Mouse (Mus musculus) thymus, adult 18-20 months (tissue): ENCODE measurements around the gene Gm49384.

Experiments used
- DNase-seq, 2 experiments: peaks; one replicate each; pipeline ENCODE4 v3.0.0; 2022; ENCODE audit warnings: mixed read lengths in 2 of 2

The Gm49384 gene

DNA sequence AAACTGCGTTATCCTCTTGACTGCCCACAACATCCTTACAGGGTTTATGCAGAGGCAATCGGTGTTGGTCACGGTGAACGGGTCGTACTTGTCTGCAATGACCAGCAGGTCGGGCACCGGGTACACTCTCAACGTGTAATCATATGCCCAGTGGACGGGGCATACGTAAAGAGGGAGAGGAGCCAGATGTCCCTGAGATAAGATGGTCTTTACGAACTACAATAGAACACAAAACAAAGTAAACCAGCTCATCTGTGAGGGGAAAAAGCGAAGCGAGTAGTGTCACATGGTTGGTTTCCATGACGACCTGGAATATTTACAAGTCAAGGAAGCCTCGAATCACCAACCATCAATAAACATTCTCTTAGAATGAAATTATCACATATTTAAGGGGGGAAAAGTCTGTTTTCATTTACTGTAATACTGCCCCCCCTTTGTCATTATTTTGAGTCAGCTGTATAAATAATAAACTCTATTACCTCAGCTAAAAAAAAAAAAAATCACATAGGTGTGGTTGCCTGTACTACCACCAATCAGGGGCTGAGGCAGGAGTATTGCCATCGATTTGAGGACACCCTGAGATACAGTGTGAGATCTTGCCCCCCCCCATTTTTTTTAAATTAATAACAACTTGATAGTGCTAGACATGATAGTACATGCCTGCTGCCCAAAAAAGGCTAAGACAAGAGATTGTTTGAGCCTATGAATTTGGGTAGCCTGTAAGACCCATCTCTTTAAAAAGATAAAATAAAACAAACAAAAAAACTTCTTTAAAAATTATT, at the start of gene Gm49384:
Gene Gm49384, minus strand, starts transcription at position 216 of the 782 bp plus-strand sequence.
- DNase-seq = no peak

- DNase-seq = no peak
Observed at GRCm38 (mm10) chr12:69253806-69254205, 49.7 kb upstream of the Gm49384 start.

- DNase-seq = no peak
Observed at GRCm38 (mm10) chr12:69250756-69251155, 46.7 kb upstream of the Gm49384 start.

DNA sequence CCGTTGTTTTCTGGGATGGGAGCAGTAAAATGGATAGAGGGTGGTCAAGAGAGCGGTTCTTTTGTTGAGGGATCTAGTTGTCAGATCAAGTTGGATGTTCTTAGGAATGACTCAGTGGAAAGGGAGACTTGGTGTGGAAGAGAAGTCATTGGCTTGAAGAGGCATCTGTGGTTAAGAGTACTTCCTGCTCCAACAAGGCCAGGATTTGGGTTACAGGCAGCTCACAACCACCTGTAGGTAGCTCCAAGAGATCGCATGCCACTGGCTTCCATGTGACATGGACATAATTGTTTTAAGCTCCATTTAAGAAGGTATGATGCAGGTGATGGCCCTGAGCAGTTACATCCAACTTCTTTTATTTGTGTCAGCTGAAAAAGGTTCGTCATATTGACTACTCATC, 45.7 kb upstream of the Gm49384 start:
- no peak for DNase-seq

GRCm38 (mm10) chr12:69241771-69242431, 37.8 kb upstream of the Gm49384 start:
- DNase-seq = peak; percentile 12 to 19

DNA sequence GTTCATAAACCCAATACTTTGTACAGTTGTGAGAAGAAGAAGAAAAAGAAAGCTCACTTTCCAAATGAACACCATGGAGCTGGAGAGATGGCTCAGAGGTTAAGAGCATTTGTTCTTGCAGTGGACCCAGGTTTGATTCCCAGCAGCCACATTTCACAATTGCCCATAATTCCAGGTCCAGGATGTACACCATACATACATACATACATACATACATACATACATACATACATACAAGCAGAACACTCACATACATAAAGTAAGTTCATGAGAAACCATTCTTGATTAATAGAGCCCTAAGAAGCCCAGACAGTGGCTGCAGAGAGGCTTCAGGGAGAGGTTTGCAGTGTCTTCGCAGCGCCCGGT, 37.3 kb upstream of the Gm49384 start:
- no peak for DNase-seq

- DNase-seq = no peak
Observed at GRCm38 (mm10) chr12:69240876-69241275, 36.8 kb upstream of the Gm49384 start, which contains the start of gene Klhdc1. Gene Klhdc1 (plus strand): TSS chr12:69241176.

DNA sequence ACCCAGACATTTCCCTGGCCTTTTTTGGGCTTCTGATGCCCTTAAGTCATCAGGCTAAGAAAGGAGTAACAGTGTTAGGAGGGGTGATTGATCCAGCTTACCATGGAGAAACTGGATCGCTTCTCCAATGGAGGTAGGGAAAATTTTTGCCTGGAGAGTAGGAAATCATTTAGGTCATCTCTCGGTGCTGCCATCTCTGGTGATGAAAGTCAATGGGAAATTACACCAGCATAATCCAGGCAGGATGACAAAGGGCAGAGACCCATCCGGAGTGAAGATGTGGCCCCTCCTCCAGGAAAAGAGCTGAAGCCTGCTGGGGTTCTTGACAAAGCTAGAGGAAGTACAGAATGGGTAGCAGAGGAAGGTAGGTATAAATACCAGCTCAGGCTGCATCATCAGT, 34.2 kb upstream of the Gm49384 start:
- DNase-seq = no peak

GRCm38 (mm10) chr12:69235782-69236181, 31.7 kb upstream of the Gm49384 start:
- DNase-seq = no peak

DNA sequence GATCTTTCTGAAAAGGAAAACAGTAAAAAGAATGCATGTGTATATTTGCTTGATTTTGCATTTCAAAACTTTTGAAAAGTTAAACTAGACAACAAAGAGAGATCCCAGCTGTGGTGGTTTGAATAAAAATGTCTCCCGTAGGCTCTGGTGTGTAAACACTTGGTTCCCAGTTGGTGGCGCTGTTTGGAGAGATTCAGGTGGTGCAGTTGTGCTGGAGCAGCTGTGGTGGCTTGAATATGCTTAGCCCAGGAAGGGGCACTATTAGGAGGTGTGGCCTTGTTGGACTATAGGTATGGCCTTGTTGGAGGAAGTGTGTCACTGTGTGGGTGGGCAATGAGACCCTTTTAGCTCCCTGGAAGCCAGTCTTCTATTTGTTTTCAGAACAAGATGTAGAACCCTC, 25.2 kb upstream of the Gm49384 start:
- DNase-seq = peak in 1 of 2 experiments; percentile 21

GRCm38 (mm10) chr12:69227776-69228466, 23.9 kb upstream of the Gm49384 start, which contains the start of gene Pole2:
Gene Pole2 (minus strand): TSS chr12:69228195.
- peak; percentile 66 to 70 for DNase-seq

DNA sequence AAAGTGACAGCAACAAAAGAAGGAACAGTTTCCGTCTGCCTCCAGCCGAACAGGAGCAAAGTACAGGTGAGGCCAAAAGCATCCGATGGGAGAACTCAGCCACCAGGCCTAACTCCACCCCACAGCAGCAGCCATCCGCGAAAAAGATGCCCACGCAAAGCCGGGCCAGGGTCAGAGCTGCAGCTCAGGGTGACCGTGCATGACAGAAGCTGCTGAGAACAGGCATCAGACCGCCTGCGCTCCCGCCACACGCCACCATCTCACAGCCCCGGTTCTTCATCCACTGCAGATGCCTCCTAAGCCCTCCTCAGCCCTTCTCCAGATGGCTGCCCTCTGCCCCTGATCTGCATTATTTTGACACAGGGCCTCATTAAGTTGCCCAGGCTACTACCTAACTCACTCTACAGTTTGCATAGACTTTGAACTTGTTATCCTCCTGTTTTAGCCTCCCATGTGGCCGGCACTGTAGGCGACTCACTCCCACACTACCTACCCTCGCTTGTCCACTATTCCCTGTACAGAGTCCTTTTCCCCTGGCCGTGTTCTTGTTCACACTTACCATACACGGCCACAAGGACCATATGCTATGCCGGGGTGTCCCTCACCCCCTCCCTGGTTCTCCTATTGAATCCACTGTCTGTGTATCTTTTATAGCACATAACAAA, 16.7 kb upstream of the Gm49384 start:
- DNase-seq = no peak

- no peak for DNase-seq
Observed at GRCm38 (mm10) chr12:69216587-69216986, 12.5 kb upstream of the Gm49384 start.

- DNase-seq = no peak
Observed at GRCm38 (mm10) chr12:69215000-69215785, 11.1 kb upstream of the Gm49384 start.

DNA sequence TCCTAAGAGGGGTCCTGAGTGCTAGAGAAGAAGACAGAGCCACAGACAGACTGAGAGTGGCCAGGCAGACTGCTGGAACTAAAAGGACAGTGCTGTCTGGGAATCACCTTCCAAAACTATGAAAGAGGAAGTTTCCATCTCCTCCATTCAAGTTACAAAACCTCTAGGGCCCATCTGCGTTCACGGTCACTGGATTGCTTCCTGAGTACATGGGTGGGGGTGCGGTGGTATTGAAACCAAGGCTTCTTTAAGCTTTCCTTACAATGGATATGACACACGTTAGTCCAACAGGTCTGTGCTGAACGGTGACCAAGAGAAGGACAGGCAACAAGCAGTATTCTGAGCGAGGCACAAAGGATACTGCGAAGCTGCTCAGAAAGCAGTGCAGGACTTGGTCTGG, 10.3 kb upstream of the Gm49384 start:
- DNase-seq = no peak

GRCm38 (mm10) chr12:69213186-69213777, 9.2 kb upstream of the Gm49384 start:
- no peak for DNase-seq

GRCm38 (mm10) chr12:69211057-69211456, 7.0 kb upstream of the Gm49384 start:
- DNase-seq = no peak

- no peak for DNase-seq
Observed at GRCm38 (mm10) chr12:69210056-69210979, 6.3 kb upstream of the Gm49384 start.

DNA sequence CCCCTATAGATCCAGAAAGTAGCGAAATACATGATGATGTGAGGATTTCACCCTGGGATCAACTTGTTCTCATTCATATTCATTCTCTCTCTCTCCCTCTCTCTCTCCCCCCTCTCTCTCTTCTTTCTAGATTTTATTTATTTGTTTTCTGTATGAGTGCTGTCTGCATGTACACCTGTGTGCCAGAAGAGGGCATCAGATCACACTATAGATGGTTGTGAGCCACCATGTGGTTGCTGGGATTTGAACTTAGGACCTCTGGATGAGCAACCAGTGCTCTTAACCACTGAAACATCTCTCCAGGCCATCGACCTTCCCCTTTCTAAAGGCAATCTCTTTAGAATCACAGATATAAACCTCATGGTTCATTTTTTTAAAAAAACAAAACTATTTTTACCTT, 4.5 kb upstream of the Gm49384 start:
- no peak for DNase-seq

DNA sequence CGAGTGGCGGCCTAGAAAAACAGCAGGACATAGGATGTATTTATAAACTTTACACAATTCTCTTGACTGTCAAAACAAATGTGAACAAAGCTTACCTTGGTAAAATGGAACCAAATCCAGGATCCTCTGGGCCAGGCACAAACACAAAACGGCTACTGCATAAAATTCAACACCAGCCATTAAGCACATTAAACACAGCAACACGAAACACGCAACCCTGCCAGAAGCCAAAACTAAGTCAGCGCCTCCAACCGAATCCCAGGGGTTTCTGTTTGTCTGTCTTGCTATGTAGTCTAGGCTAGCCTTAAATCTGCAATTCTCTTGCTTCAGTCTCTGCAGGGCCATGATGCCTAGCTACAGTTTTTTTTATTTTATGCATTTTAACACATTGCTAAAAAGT, 3.9 kb upstream of the Gm49384 start:
- no peak for DNase-seq

- DNase-seq = no peak
Observed at GRCm38 (mm10) chr12:69207396-69207795, 3.3 kb upstream of the Gm49384 start.
